Mouse (Mus musculus): ENCODE results near the gene Slc38a1. TPM values are rescaled to one million over a fixed set of nuclear protein-coding genes. Genes with fewer than 3 reads are reported as not detected.
A peak's percentile ranks its signal among the peaks of the same experiment; 100 is the strongest.

The Slc38a1 gene
- total RNA-seq, 2 experiments from 2014 or later: 98.2 to 103 TPM

GRCm38 (mm10) chr15:96665889-96666288, 23.2 kb upstream of the Slc38a1 start:
- intact Hi-C loops (cut with DNase I): loop anchor here (1.0 to 2.0 kb wide), 2 partner anchors 119 to 123 kb away; no protein-coding TSS in a partner anchor
- DNase-seq (ENCODE audit: low spot score in 2 of 2): peak; percentile 62 to 87

GRCm38 (mm10) chr15:96660590-96661141, 18.0 kb upstream of the Slc38a1 start:
- intact Hi-C loops (cut with DNase I): no loop called here
- DNase-seq (ENCODE audit: low spot score in 2 of 2): no peak

- intact Hi-C loops (cut with DNase I): no loop called here
- DNase-seq (ENCODE audit: low spot score in 2 of 2): no peak
Measured at GRCm38 (mm10) chr15:96658275-96658602, 15.5 kb upstream of the Slc38a1 start.

GRCm38 (mm10) chr15:96657576-96658274, 15.0 kb upstream of the Slc38a1 start:
- intact Hi-C loops (cut with DNase I): no loop called here
- DNase-seq (ENCODE audit: low spot score in 2 of 2): no peak

GRCm38 (mm10) chr15:96655514-96655913, 12.8 kb upstream of the Slc38a1 start:
- intact Hi-C loops (cut with DNase I): no loop called here
- no peak for DNase-seq (ENCODE audit: low spot score in 2 of 2)

- DNase-seq (ENCODE audit: low spot score in 2 of 2): no peak
- intact Hi-C loops (cut with DNase I): no loop called here
Measured at GRCm38 (mm10) chr15:96654714-96655113, 12.0 kb upstream of the Slc38a1 start.

GRCm38 (mm10) chr15:96653011-96653410, 10.3 kb upstream of the Slc38a1 start:
- no peak for DNase-seq (ENCODE audit: low spot score in 2 of 2)
- intact Hi-C loops (cut with DNase I): no loop called here

- no peak for DNase-seq (ENCODE audit: low spot score in 2 of 2)
- intact Hi-C loops (cut with DNase I): no loop called here
Measured at GRCm38 (mm10) chr15:96652531-96652930, 9.8 kb upstream of the Slc38a1 start.

GRCm38 (mm10) chr15:96647376-96647775, 4.7 kb upstream of the Slc38a1 start:
- DNase-seq (ENCODE audit: low spot score in 2 of 2): no peak
- intact Hi-C loops (cut with DNase I): no loop called here

GRCm38 (mm10) chr15:96641821-96642435, 785 bp downstream of the Slc38a1 start:
- peak; percentile 26 to 56 for DNase-seq (ENCODE audit: low spot score in 2 of 2)
- intact Hi-C loops (cut with DNase I): loop anchor here (2.0 to 5.0 kb wide), 2 partner anchors 57 to 180 kb away; partner anchors contain the start of genes Scaf11 and Slc38a2

- peak; percentile 74 to 78 for DNase-seq (ENCODE audit: low spot score in 2 of 2)
- intact Hi-C loops (cut with DNase I): loop anchor here (2.0 to 5.0 kb wide), 2 partner anchors 58 to 179 kb away; partner anchors contain the start of genes Scaf11 and Slc38a2
Measured at GRCm38 (mm10) chr15:96641111-96641820, 1.4 kb downstream of the Slc38a1 start.

GRCm38 (mm10) chr15:96640291-96640985, 2.3 kb downstream of the Slc38a1 start:
- peak; percentile 31 to 57 for DNase-seq (ENCODE audit: low spot score in 2 of 2)
- intact Hi-C loops (cut with DNase I): loop anchor here (2.0 to 5.0 kb wide), 2 partner anchors 58 to 178 kb away; partner anchors contain the start of genes Scaf11 and Slc38a2

- intact Hi-C loops (cut with DNase I): loop anchor here (2.0 to 5.0 kb wide), 2 partner anchors 59 to 177 kb away; partner anchors contain the start of genes Scaf11 and Slc38a2
- DNase-seq (ENCODE audit: low spot score in 2 of 2): peak in 1 of 2 experiments; percentile 28
Measured at GRCm38 (mm10) chr15:96639630-96640029, 3.1 kb downstream of the Slc38a1 start.

GRCm38 (mm10) chr15:96638656-96639055, 4.1 kb downstream of the Slc38a1 start:
- intact Hi-C loops (cut with DNase I): no loop called here
- DNase-seq (ENCODE audit: low spot score in 2 of 2): no peak

GRCm38 (mm10) chr15:96638173-96638572, 4.5 kb downstream of the Slc38a1 start:
- peak in 1 of 2 experiments; percentile 30 for DNase-seq (ENCODE audit: low spot score in 2 of 2)
- intact Hi-C loops (cut with DNase I): no loop called here

- intact Hi-C loops (cut with DNase I): no loop called here
- no peak for DNase-seq (ENCODE audit: low spot score in 2 of 2)
Measured at GRCm38 (mm10) chr15:96634670-96635405, 7.9 kb downstream of the Slc38a1 start.

GRCm38 (mm10) chr15:96632201-96632600, 10.5 kb downstream of the Slc38a1 start:
- no peak for DNase-seq (ENCODE audit: low spot score in 2 of 2)
- intact Hi-C loops (cut with DNase I): no loop called here

- intact Hi-C loops (cut with DNase I): no loop called here
- peak in 1 of 2 experiments; percentile 51 for DNase-seq (ENCODE audit: low spot score in 2 of 2)
Measured at GRCm38 (mm10) chr15:96631107-96631718, 11.5 kb downstream of the Slc38a1 start.
